Mouse (Mus musculus) urinary bladder, postnatal 14 days (tissue): ENCODE results near the gene Slc17a8.
A peak's percentile ranks its signal among the peaks of the same experiment; 100 is the strongest.

Experiments used
- DNase-seq: peaks from one replicate; pipeline ENCODE4 v3.0.0; 2021; ENCODE audit warnings: low spot score

The Slc17a8 gene

DNA sequence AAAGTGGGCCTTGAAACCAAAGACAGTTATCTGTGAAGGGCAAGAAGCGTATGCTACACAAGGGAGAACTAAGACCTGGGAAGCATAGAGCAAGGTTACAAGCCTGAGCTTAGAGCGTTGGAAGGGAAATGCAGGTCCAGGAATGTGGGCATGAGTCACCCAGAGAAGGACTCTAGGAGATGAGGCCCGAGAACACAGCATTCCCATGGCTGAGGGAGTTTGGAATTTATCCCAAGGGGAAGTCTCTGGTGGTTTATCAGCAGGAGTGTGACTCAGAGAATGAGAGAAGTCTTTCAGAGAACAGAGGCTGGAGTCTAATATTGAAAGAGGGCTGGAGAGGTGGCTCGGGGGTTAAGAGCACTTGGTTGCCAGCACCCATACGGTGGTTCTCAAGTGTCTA is 94.0 kb downstream of the Slc17a8 start:
- DNase-seq = peak; percentile 34

DNA sequence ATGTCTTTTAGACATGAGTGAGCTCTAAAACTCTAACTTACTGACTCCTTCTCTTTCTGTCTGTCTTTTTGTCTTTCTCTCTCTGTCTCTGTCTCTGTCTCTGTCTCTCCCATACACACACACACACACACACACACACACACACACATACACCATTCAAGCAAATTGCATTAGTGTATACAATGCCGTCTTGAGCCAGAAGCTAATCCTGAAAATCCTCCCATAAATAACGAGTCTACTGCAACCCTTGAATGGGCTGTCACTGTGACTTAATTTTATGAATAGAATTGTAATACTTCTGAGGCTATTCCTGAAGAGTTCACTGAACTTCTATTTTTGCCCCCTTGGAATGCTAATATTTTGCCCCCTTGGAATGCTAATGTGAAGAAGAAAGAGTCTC is 95.2 kb downstream of the Slc17a8 start:
- no peak for DNase-seq
